Mouse (Mus musculus) ovary, adult 18-20 months (tissue): ENCODE measurements around the gene Foxred2.

Experiments
- DNase-seq: peaks from one replicate; pipeline ENCODE4 v3.0.0; 2022; ENCODE audit warnings: low spot score, mixed read lengths

The Foxred2 gene

DNA sequence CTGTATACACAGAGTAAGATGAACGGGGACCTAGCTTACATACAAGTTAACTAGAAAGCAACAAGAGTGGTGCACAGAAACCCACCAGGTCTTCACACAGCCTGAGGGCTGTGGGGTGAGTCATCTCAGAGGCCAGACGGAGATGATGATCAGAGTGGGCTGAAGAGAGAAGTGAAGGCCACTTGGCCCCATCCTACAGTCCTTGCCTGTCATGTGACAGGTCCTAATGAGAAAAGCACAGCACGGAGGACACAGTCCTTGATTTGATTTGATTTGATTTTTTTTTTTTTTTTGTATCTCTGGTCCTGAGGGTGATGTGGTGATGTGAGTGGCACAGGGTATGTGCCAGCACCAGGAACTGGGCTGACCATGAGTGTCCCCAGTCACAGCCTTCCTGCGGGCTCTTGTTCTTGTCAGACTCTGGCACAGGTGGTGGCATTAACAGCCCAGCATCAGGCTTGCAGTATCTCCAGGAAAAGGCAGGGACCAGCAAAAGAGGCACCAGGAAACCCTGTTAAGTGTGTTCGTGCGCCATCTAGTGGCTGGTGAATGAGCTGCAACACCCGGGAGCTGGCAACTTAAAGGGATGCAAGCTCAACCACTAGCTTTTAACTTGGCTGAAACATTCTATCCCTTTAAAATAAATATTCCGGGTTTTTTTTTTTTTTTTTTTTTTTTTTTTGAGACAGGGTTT is 39.5 kb downstream of the Foxred2 start:
- DNase-seq, result peak; percentile 72

DNA sequence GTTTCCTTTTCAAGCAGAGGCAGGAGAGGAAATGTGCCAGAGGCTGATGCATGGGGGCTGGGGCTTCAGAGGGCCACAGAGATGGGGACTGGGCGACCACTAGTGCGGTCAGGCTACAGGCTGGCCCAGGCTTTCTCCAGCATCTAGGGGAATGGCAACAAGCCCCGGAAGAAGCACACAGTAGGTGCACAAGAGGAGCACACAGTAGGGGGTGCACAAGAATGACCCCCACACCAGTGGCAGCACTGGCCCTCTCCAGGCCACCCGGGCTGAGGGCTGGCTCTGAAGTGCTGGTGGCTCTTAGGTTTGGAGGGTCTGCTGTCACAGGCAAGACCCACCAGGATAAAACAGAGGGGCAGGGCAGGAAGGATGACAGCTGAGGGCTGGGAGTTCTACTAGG is 41.2 kb downstream of the Foxred2 start:
- no peak for DNase-seq

DNA sequence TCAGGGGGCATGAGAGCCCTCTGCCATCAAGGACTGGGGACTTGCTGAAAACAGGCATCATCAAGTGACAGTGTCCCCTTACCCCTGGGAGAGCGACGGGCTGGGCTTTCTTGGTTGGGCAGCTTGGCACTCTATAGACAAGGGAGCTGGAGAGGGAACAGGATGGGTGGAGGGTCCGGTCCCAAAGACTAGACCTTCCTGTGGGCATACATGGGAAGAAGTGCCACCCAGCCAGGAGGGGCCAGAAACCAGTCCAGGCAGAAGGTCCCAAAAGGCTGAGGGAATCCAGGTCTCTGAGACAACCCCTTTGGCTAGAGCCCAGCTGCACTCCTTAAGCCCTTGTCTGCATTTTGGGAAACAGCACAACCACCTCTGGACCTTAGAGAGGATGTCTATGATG is 42.0 kb downstream of the Foxred2 start:
- DNase-seq, result no peak

GRCm38 (mm10) chr15:77913054-77913453 is 43.5 kb downstream of the Foxred2 start:
- DNase-seq, result no peak

- no peak for DNase-seq
These were observed 43.9 kb downstream of the Foxred2 start for GRCm38 (mm10) chr15:77912585-77912984.

DNA sequence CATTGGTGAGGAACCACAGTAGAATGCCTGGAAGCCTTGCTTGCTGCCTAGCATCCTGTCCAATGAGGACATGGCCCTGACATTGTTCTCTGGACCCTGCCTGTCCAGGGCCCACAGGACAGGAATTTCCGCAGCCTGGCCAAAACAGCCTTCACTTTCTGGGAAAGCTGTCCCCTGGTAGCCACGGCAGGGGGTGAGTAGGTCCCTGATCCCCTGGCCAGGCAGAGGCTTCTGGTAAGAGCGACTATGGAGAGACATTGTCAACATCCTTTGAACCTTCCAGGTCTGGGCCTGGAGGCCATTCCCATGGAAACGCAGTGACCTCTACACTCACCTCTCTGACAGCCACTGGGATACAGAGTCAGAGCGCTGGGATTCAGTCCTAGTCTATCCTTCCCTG is 44.5 kb downstream of the Foxred2 start:
- DNase-seq, result no peak

DNA sequence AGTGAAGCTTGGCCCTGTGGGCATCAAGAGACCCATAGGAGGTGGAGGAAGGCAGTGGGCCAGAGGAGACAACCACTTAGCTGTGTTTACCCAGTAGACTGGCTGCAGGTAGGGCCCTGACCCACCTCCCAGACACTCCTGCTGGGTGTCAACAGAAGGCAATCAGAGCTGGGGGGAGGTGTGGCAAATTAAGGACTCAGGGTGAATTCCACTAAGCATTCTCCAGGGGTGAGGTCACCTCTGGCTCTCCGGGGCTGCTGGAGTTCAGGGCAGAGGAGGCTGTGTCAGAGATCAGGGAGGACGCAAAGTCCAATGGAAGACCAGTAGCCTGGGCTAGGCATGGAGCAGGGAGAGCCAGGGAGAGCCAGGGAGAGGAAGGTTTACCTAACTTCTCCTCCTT is 45.5 kb downstream of the Foxred2 start:
- DNase-seq, result no peak

- no peak for DNase-seq
These were observed 48.6 kb downstream of the Foxred2 start for GRCm38 (mm10) chr15:77907646-77908518.

DNA sequence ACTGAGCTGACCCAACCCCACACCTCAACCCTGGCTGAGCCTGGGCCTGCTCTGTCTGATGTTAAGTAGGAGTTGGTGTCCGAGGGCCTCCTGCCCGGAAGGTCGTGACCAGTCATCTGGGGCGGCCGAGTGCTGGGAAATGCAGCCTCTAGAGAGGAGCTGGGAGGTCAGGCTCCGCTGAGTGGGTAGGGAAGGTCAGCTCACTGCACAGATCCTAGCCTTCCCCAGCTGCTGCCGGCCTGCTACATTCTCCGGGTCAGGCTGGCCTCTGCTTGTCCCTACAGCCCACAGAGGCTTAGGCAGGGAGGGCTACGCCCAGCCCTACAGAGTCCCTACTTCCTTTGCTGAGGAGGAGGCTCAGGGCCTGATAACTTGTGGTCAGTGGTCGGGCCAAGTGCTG is 50.0 kb downstream of the Foxred2 start:
- peak; percentile 29 for DNase-seq

DNA sequence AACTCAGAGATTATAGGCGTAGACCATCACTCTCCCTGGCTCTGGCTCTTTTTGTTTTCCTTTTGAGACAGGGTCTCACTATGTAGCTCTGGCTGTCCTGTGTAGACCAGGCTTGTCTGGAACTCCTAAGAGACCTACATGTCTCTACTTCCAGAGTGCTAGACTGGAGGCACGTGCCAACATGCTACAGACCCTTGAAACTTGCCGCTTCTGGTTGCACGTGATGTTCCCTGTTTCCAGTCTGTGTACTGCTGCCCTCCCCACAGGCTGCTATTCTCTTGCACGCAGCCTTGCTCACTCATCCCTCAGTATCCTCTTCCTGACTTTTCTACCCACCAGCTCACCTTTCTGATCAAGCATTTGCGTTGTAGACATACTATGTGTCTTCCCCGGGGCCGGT is 50.4 kb downstream of the Foxred2 start:
- no peak for DNase-seq

DNA sequence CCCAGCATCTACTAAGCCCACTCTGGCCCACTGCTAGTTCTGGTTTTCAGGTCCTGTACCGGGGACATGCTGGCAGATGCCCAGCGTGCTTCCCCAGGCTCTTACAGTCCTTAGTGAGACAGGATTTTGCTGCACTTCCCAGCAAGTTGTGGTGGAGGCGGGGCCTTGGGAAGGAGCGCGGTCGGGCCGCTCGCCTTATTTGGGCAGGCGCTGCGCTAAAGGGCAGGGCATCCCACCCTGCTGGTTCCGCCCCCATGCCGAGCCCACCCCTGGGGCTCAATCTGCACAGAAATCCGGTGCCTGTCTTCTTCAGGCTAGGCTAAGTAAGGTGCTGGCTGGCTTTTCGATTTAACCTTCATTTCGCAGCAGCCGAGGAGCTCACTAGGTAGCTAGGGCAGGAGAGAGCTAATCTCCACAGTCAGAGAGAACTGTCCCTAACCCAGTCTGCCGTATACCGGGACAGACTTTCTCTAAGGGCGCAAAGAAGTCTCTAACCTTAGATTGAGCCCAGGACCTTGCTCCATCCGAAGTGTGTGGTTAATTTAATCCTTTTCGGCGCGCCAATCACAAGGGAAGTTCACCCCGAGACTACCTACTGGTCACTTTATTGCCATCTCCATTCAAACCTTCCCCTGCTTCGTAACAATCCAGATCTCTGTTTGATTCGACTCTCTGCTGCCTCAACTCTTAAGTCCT is 51.1 kb downstream of the Foxred2 start:
- DNase-seq, result peak; percentile 78

GRCm38 (mm10) chr15:77904363-77904892 is 52.1 kb downstream of the Foxred2 start:
- DNase-seq, result no peak

- no peak for DNase-seq
These were observed 53.3 kb downstream of the Foxred2 start for GRCm38 (mm10) chr15:77903176-77903575.

DNA sequence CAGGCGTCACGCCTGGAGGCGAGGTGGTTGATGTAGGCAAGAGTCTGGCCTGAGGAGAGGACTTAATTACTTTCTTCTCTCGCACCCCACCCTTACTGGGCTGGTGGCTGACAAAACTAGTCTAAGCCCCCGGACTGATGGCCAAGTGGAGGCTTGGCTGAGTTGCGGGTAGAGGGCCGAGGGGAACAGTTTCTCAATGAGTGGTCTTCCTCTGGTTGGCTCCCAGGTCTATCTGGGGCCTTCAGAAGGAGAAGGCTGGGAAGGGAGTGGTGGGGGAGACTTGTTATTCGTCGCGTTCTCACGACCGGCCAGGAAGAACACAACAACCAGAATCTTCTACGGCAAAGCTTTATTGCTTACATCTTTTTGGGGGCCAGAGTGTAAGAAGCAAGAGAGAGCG is 61.6 kb downstream of the Foxred2 start:
- no peak for DNase-seq

DNA sequence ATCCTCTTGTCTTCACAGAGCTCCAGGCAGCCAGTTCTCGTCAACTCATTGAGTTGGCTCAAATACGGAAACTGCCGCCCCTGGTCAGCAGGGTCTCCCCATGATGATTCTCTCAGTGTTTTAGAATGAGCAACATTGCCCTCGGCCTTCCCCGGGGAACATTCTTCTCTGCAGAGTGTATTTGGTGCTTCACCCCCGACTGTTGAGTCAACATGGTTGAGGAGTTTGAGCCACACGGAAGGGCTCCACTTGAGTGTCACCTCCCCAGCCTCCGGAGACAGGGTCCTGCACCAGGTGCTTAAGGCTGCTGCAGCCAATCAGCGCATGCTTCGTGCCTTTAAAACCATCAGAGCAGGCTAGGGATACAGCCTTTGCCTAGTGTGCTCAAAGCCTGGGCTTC is 63.2 kb downstream of the Foxred2 start:
- DNase-seq, result no peak

- DNase-seq, result no peak
These were observed 64.1 kb downstream of the Foxred2 start for GRCm38 (mm10) chr15:77892420-77892819.

- DNase-seq, result no peak
These were observed 64.8 kb downstream of the Foxred2 start for GRCm38 (mm10) chr15:77891766-77892165.
